Comparison of ENCODE assay signal across 8 mouse cellular contexts in genomic region chr4:149793156-149794009, GRCm38 (mm10). TPM values are rescaled to one million over a fixed set of nuclear protein-coding genes. Genes with fewer than 3 reads are reported as not detected.
DNase-seq lines count a peak whose midpoint lies in the region; ATAC-seq and TF ChIP-seq lines count a peak whose summit lies in the region.

No protein-coding gene starts in this region.

- DNase-seq in kidney, adult 18-20 months = peak; percentile 47
- no peak for DNase-seq in kidney, adult 11 months
- DNase-seq in naive thymus-derived CD4-positive, alpha-beta T cell, adult 2 months (ENCODE audit: low read depth) = peak; percentile 71
- no peak for DNase-seq in gastrocnemius, adult 8-10 months (ENCODE audit: low spot score in 2 of 2)

- peak; percentile 67 for TF ChIP-seq CTCF in ES-Bruce4 (IDR thresholded peaks at IDR 0.05; ENCODE audit: low read depth, low read length)
- peak; percentile 46 for TF ChIP-seq CTCF in cortical plate, adult 2 months (IDR thresholded peaks at IDR 0.05; ENCODE audit: extremely low read depth, insufficient read depth, low read length)

- no peak for TF ChIP-seq EP300 in ES-Bruce4 (IDR thresholded peaks at IDR 0.05; ENCODE audit: insufficient read depth, low read depth, low read length)

- H3K4me1 ChIP-seq in ES-Bruce4 (ENCODE audit: control insufficient read depth, insufficient read depth, low read length) = peaks cover 6% of the 10 kb centered on the region
- H3K4me1 ChIP-seq in cortical plate, adult 2 months (ENCODE audit: control insufficient read depth, insufficient read depth, low read length) = peaks cover 5% of the 10 kb centered on the region; the same call in 1 of the 2 replicates
- H3K4me1 ChIP-seq in heart, embryonic 12.5 days (replicated peaks) = peaks cover 28% of the 10 kb centered on the region
- H3K4me1 ChIP-seq in midbrain, embryonic 16.5 days (ENCODE audit: control insufficient read depth, insufficient read depth, low read length) = 0 out of 2 replicates have a peak, but pooled peaks cover 2% of the 10 kb centered on the region

- no peak overlapping the region for H3K4me2 ChIP-seq in heart, embryonic 12.5 days
- H3K4me2 ChIP-seq in midbrain, embryonic 16.5 days (ENCODE audit: low read length) = no peak overlapping the region

- H3K27me3 ChIP-seq in ES-Bruce4 (ENCODE audit: control insufficient read depth, insufficient read depth, low read length, poor library complexity, severe bottlenecking) = no peaks in the 10 kb centered on the region
- no peaks in the 10 kb centered on the region for H3K27me3 ChIP-seq in heart, embryonic 12.5 days (replicated peaks)
- H3K27me3 ChIP-seq in midbrain, embryonic 16.5 days (ENCODE audit: control insufficient read depth, insufficient read depth, low read depth, low read length) = no peaks in the 10 kb centered on the region

- H3K4me3 ChIP-seq in ES-Bruce4 (ENCODE audit: low read depth, low read length) = peak overlapping the region; percentile 15; the same call in 1 of the 2 replicates
- no peak overlapping the region for H3K4me3 ChIP-seq in cortical plate, adult 2 months (ENCODE audit: insufficient read depth, low read length)
- H3K4me3 ChIP-seq in heart, embryonic 12.5 days = no peak overlapping the region
- H3K4me3 ChIP-seq in midbrain, embryonic 16.5 days (ENCODE audit: low read depth, low read length) = no peak overlapping the region

- H3K9me3 ChIP-seq in ES-Bruce4 (replicated peaks; ENCODE audit: control insufficient read depth, insufficient read depth, low read length, poor library complexity, severe bottlenecking) = no peaks in the 10 kb centered on the region
- no peaks in the 10 kb centered on the region for H3K9me3 ChIP-seq in heart, embryonic 12.5 days (replicated peaks)
- H3K9me3 ChIP-seq in midbrain, embryonic 16.5 days (replicated peaks; ENCODE audit: control insufficient read depth, low read length, poor library complexity, severe bottlenecking) = no peaks in the 10 kb centered on the region

- peak overlapping the region; percentile 40; the same call in 1 of the 2 replicates for H3K27ac ChIP-seq in ES-Bruce4 (ENCODE audit: insufficient read depth, low read length)
- H3K27ac ChIP-seq in cortical plate, adult 2 months (ENCODE audit: insufficient read depth, low read length) = no peak overlapping the region
- no peak overlapping the region for H3K27ac ChIP-seq in heart, embryonic 12.5 days (ENCODE audit: poor library complexity, severe bottlenecking)
- no peak overlapping the region for H3K27ac ChIP-seq in midbrain, embryonic 16.5 days (ENCODE audit: low read length)

- ATAC-seq in heart, embryonic 12.5 days (ENCODE audit: insufficient number of reproducible peaks, low FRiP score) = no peak
- no peak for ATAC-seq in midbrain, embryonic 16.5 days

- 43% methylated on average over 13 of the region's 13 CpGs for WGBS in heart, embryonic 12.5 days
- WGBS in midbrain, embryonic 16.5 days = 48% methylated on average over 13 of the region's 13 CpGs

- no peaks in the 10 kb centered on the region for H3K36me3 ChIP-seq in ES-Bruce4 (ENCODE audit: control insufficient read depth, insufficient read depth, low read length, poor library complexity, severe bottlenecking)
- H3K36me3 ChIP-seq in heart, embryonic 12.5 days = no peaks in the 10 kb centered on the region
- H3K36me3 ChIP-seq in midbrain, embryonic 16.5 days (ENCODE audit: control insufficient read depth, insufficient read depth, low read length) = no peaks in the 10 kb centered on the region

- no peak for TF ChIP-seq POLR2A in ES-Bruce4 (IDR thresholded peaks at IDR 0.05; ENCODE audit: insufficient read depth, low read length)
- TF ChIP-seq POLR2A in cortical plate, adult 2 months (IDR thresholded peaks at IDR 0.05; ENCODE audit: extremely low read depth, insufficient read depth, low read length) = no peak

- H3K9ac ChIP-seq in ES-Bruce4 (ENCODE audit: low read depth, poor library complexity, severe bottlenecking) = no peak overlapping the region
- no peak overlapping the region for H3K9ac ChIP-seq in heart, embryonic 12.5 days
- H3K9ac ChIP-seq in midbrain, embryonic 16.5 days (ENCODE audit: low read depth, low read length) = no peak overlapping the region

RNA-seq across cellular contexts. Expression of gene Slc25a33, which starts 19.3 kb away (rescaled TPM):
- 10.2 and 11.9 TPM in 2 replicates for polyA plus RNA-seq in ES-Bruce4 (2011; ENCODE audit: insufficient read depth, insufficient read length, low read depth, missing spikeins)
- polyA plus RNA-seq in cortical plate, adult 2 months (2012; rRNA removed) = 43.7 and 43.9 TPM in 2 replicates
- total RNA-seq in gastrocnemius, adult 8-10 months (2022) = 10 to 100 TPM in 3 of 4 experiments, 1 to 10 TPM in 1; 7.7 to 14.5 (median 13.0) TPM
- 7.3 and 7.5 TPM in 2 replicates for polyA plus RNA-seq in heart, embryonic 12.5 days (2016; fragmentation: Nextera tagmentation; extraction: Ambion mirVana)
- polyA plus RNA-seq in midbrain, embryonic 16.5 days (2015; fragmentation: Nextera tagmentation; extraction: Ambion mirVana) = 28.8 and 29.1 TPM in 2 replicates

RNA-seq across cellular contexts. Expression of gene Tmem201, which starts 55.5 kb away (rescaled TPM):
- 29.9 and 33.9 TPM in 2 replicates for polyA plus RNA-seq in ES-Bruce4 (2011; ENCODE audit: insufficient read depth, insufficient read length, low read depth, missing spikeins)
- 75.0 and 75.9 TPM in 2 replicates for polyA plus RNA-seq in cortical plate, adult 2 months (2012; rRNA removed)
- 10 to 100 TPM; 41.7 to 44.1 (median 42.9) TPM for total RNA-seq in gastrocnemius, adult 8-10 months (2022)
- 51.1 and 52.8 TPM in 2 replicates for polyA plus RNA-seq in heart, embryonic 12.5 days (2016; fragmentation: Nextera tagmentation; extraction: Ambion mirVana)
- polyA plus RNA-seq in midbrain, embryonic 16.5 days (2015; fragmentation: Nextera tagmentation; extraction: Ambion mirVana) = 46.3 and 47.8 TPM in 2 replicates

Comparison
In these comparisons a context has a peak if more than half of its experiments do, and no peak if none do; other contexts are left out.
1. DNase-seq: peak in kidney, adult 18-20 months (single experiment) and naive thymus-derived CD4-positive, alpha-beta T cell, adult 2 months (single experiment); none in kidney, adult 11 months (single experiment) and gastrocnemius, adult 8-10 months (0 of 2).